Mouse (Mus musculus) gastrocnemius, adult 2 months (tissue): ENCODE measurements around the gene A430033K04Rik. TPM values are rescaled to one million over a fixed set of nuclear protein-coding genes. Genes with fewer than 3 reads are reported as not detected.

Experiments
- DNase-seq: peaks from one replicate; pipeline ENCODE4 v3.0.0; 2022
- H3K27ac ChIP-seq: fragments of 200-600 bp; 2 replicates; pipeline ENCODE4 v1.8.1; 2022; ENCODE audit warnings: mild to moderate bottlenecking
- H3K4me3 ChIP-seq: fragments of 200-600 bp; 2 replicates; pipeline ENCODE4 v1.8.1; 2022; ENCODE audit warnings: mild to moderate bottlenecking, moderate library complexity
- CTCF ChIP-seq: fragments of 200-600 bp; IDR thresholded peaks from 2 replicates; pipeline ENCODE4 v1.8.1; 2022; ENCODE audit warnings: antibody characterized with exemption, mild to moderate bottlenecking, moderate library complexity
- intact Hi-C: fragments of 180-260 bp; cut with DNase I; formaldehyde crosslinking; loops from one replicate; pipeline ENCODE4 v1.15.1; 2025
- long read RNA-seq, 2 experiments: library from polyadenylated mRNA; stranded (forward); transcript quantifications; one replicate each; pipeline ENCODE4 v2.0.0; 2021
- total RNA-seq, 2 experiments: library from RNA; stranded (reverse); gene quantifications; 2 replicates each; pipeline ENCODE4 v1.2.3; 2021

Gene A430033K04Rik
- total RNA-seq = 1 to 10 TPM; 2.6 to 3.4 TPM
- long read RNA-seq, experiment 1, transcript A430033K04Rik-202 (4 exons, 3,038 nt) = major isoform, 5 of 5 reads
- long read RNA-seq, experiment 1, partial matches to known transcripts = 0 of 5 reads
- long read RNA-seq, experiment 1, other reads (novel, unspliced or antisense) = 0 of 5 reads
- long read RNA-seq, experiment 2, partial matches to known transcripts = 0 of 2 reads
- long read RNA-seq, experiment 2, other reads (novel, unspliced or antisense) = 0 of 2 reads

GRCm38 (mm10) chr5:138622645-138623477, at the start of gene A430033K04Rik:
TSS of gene A430033K04Rik (plus strand) at chr5:138622859.
- Histone ChIP-seq H3K27ac (peak within 1 kb of the TSS; percentile 89), H3K4me3 (peak within 1 kb of the TSS; percentile 91)
- no peak for TF ChIP-seq CTCF
- peak; percentile 95 for DNase-seq
- intact Hi-C loops = no loop called here

GRCm38 (mm10) chr5:138587396-138587795, 35.3 kb upstream of the A430033K04Rik start:
- intact Hi-C loops = no loop called here
- DNase-seq = no peak
- Histone ChIP-seq H3K27ac (no peak overlapping the region), H3K4me3 (no peak overlapping the region)
- no peak for TF ChIP-seq CTCF

- intact Hi-C loops = no loop called here
These were observed 4.3 kb upstream of the A430033K04Rik start for GRCm38 (mm10) chr5:138618353-138618752.

GRCm38 (mm10) chr5:138619211-138620128, 3.2 kb upstream of the A430033K04Rik start, which contains the start of gene Zfp68:
TSS of gene Zfp68 (minus strand) at chr5:138619761.
- intact Hi-C loops = no loop called here
- Histone ChIP-seq H3K4me3 (peak within 1 kb of the TSS; percentile 83), H3K27ac (peak within 1 kb of the TSS; percentile 98)
- peak; percentile 95 for DNase-seq
- peak; percentile 57 for TF ChIP-seq CTCF

More at GRCm38 (mm10) chr5:138618353-138618752, 4.3 kb upstream of the A430033K04Rik start:
- TF ChIP-seq CTCF = peak; percentile 31; the same call in 1 of the 2 replicates
- DNase-seq = no peak
- H3K27ac ChIP-seq = no peak overlapping the region; the same call in 1 of the 2 replicates
- H3K4me3 ChIP-seq = peak overlapping the region; percentile 83

GRCm38 (mm10) chr5:138620836-138621235, 1.8 kb upstream of the A430033K04Rik start:
- intact Hi-C loops = no loop called here
- no peak for TF ChIP-seq CTCF
- no peak overlapping the region for H3K4me3 ChIP-seq
- no peak for DNase-seq
- no peak overlapping the region for H3K27ac ChIP-seq

GRCm38 (mm10) chr5:138623478-138623875, 818 bp downstream of the A430033K04Rik start:
- intact Hi-C loops = no loop called here
- no peak for DNase-seq
- Histone ChIP-seq H3K4me3 (peak overlapping the region; percentile 91), H3K27ac (peak overlapping the region; percentile 89; the same call in 1 of the 2 replicates)
- no peak for TF ChIP-seq CTCF

- Histone ChIP-seq H3K4me3 (no peak overlapping the region), H3K27ac (no peak overlapping the region)
- DNase-seq = no peak
- no peak for TF ChIP-seq CTCF
- intact Hi-C loops = no loop called here
These were observed 13.8 kb downstream of the A430033K04Rik start for GRCm38 (mm10) chr5:138636486-138636885.

GRCm38 (mm10) chr5:138641081-138641480, 18.4 kb downstream of the A430033K04Rik start:
- intact Hi-C loops = no loop called here

GRCm38 (mm10) chr5:138641761-138642160, 19.1 kb downstream of the A430033K04Rik start:
- TF ChIP-seq CTCF = no peak
- DNase-seq = no peak
- intact Hi-C loops = no loop called here
- H3K27ac ChIP-seq = no peak overlapping the region
- no peak overlapping the region for H3K4me3 ChIP-seq

More at GRCm38 (mm10) chr5:138641081-138641480, 18.4 kb downstream of the A430033K04Rik start:
- Histone ChIP-seq H3K4me3 (no peak overlapping the region), H3K27ac (no peak overlapping the region)
- DNase-seq = no peak
- TF ChIP-seq CTCF = no peak

- no peak overlapping the region for H3K27ac ChIP-seq
- DNase-seq = no peak
- TF ChIP-seq CTCF = no peak
- intact Hi-C loops = no loop called here
- H3K4me3 ChIP-seq = no peak overlapping the region
These were observed 30.3 kb downstream of the A430033K04Rik start for GRCm38 (mm10) chr5:138652911-138653310.

- Histone ChIP-seq H3K27ac (no peak overlapping the region), H3K4me3 (no peak overlapping the region)
- intact Hi-C loops = no loop called here
- TF ChIP-seq CTCF = peak; percentile 84
- DNase-seq = peak; percentile 39
These were observed 34.0 kb downstream of the A430033K04Rik start for GRCm38 (mm10) chr5:138656477-138657156.
